Mouse (Mus musculus): ENCODE results near the gene Rflnb.

The Rflnb gene

GRCm38 (mm10) chr11:76027139-76028071 lies at the start of gene Rflnb:
Rflnb (minus strand) TSS chr11:76027782.
- DNase-seq (ENCODE audit: low read depth, low spot score), result peak; percentile 67

DNA sequence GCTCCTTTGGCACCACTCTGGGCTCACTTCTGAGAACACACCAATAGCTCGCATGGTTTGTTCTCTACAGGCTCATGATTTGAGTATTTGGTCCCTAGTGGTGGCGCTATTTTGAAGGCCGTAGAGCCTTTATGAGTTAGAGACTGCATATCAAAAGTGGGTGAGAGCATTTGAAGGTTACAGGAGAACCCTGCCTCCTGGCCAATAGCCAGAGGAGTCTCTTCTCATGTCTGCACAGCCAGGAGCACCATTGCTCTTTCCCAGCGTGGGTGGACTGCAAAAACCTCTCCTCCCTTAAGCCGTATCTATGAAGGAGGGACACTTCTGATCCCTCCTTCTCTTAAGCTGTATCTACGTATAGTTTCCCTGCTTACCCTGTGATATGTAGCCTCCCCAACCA lies 49.8 kb upstream of the Rflnb start:
- no peak for DNase-seq (ENCODE audit: low read depth, low spot score)

DNA sequence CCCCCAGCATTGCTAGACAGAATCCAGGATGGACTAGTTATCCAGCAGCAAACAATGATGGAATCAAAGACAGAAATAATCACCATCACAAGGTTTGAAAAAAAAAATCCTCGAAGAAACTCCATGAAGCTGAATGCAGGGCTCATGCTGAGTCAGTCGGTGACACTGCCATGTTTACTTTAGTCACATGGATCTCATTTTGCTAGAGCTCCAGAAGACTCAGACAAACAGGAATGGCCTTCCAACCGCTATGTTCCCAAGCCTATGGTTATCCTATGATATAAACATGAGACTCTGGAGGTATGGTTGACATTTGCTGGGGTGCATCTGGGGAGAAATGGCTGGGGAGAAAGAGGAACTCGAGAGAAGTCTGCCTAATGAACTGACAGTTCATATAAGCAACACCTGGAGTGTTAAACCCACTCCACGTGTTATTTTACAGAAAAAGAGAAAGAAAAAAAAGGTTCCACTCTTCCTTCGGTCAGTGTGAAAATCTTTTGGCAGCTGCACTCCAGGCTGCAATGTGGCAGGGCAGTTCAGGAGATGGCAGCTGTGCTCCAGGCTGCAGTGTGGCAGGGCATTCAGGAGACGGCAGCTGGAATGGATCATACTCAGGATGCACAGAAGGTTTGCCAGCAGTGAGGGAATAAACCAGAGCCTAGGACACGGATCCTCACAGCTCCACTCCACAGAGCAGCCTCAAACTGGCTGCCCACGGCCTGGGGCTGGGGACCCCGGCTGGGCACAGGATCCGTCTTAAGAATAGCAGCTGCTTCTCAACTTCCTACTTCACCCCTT lies 46.9 kb upstream of the Rflnb start:
- DNase-seq (ENCODE audit: low read depth, low spot score), result no peak

- DNase-seq (ENCODE audit: low read depth, low spot score), result no peak
Observed at GRCm38 (mm10) chr11:76069816-76070215, 42.2 kb upstream of the Rflnb start.

DNA sequence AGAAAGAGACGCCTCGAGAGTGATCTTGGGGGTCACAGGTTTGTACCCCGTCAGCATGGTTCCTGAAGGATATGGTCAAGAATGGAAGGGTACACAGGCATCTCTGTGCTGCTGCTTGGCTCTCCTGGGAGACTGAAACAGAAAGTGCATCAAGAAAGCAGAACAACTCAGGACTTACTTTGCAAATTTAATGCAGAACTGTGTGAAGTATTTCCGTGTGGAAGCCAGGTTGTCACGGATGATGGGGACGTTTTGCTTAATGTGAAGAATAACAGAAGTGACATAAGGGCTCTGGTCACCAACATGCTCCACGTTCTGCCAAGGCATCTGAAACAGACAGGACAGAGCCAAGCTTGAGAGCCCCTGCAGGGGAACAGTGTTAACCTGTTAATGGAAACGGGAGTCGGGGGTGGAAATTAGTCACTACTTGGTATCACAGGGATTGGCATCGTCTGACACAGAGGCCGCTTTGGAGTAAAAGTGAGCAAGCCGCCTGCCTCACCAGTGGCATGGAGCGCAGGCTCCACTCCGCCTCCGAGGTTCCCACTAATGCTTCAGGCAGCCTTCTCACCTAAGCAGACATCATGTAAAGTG lies 39.1 kb upstream of the Rflnb start:
- DNase-seq (ENCODE audit: low read depth, low spot score), result no peak

DNA sequence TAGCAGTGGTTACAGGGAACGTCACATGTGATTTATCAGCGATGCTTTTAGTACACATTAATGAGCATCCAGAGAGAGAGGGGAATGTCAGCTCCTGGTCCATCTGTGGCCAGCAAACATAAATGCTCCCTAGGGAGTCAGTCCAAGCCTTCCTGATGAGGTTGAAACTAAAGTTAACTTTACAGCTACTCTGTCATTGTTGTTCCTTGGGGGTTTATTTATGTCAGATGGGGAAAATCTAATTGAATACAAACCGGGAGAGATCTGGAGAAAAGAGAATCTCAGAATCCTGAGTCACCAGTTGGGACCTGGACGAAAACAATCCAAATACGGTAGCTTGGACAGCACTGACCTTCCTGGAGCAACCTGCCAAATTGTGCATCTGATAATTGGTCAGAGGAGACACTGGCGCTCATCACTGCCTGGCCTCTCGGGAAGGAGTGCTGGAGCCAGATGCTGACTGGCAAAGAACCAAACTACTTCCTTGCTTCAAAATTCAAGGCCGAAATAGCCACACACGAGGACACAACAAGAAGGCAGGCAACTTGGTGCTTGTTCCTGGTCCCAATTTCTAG lies 38.0 kb upstream of the Rflnb start:
- no peak for DNase-seq (ENCODE audit: low read depth, low spot score)

GRCm38 (mm10) chr11:76064411-76064810 lies 36.8 kb upstream of the Rflnb start:
- DNase-seq (ENCODE audit: low read depth, low spot score), result peak; percentile 33

- DNase-seq (ENCODE audit: low read depth, low spot score), result no peak
Observed at GRCm38 (mm10) chr11:76060906-76061305, 33.3 kb upstream of the Rflnb start.

GRCm38 (mm10) chr11:76059971-76060370 lies 32.4 kb upstream of the Rflnb start:
- DNase-seq (ENCODE audit: low read depth, low spot score), result no peak

DNA sequence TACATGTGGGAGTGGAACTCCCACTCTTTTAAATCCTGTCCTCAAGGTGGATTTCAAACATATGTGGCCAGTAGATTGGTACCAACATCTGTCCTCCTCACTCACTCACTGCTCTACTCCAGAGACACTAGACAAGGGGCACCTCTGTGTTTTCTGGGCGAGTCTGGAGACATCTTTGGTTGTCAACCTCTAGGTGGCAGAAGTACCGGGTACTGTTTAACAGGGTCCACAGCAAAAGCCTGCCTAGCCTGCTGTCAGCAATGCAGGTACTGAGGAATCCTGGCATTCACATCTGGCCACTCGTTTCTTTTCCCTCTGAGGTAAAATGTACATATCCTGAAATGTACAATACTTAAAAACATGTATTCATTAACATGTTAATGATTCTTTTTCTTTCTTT lies 28.9 kb upstream of the Rflnb start:
- DNase-seq (ENCODE audit: low read depth, low spot score), result peak; percentile 52

- DNase-seq (ENCODE audit: low read depth, low spot score), result no peak
Observed at GRCm38 (mm10) chr11:76052496-76052895, 24.9 kb upstream of the Rflnb start.

GRCm38 (mm10) chr11:76050967-76051512 lies 23.5 kb upstream of the Rflnb start:
- peak; percentile 10 for DNase-seq (ENCODE audit: low read depth, low spot score)

- peak; percentile 25 for DNase-seq (ENCODE audit: low read depth, low spot score)
Observed at GRCm38 (mm10) chr11:76050509-76050908, 22.9 kb upstream of the Rflnb start.

DNA sequence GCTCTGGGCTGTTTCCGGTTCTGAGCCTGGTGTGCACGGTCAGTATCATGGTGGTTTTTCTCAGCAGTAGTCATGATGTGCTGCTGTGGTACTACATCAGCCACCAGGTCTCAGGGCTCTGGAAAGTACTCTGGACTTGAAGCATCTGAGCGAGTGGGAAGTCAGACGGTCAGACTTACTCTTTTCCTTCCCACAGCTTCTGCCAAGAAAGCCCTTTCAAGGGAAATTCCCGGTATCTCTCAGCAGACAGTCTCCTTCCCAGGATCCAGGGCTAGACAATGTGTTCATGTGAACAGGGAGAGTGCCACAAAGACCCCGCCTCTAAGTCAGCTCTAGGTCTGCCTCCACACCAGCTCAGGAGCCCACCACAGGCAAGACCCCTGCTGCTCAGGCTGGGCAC lies 17.8 kb upstream of the Rflnb start:
- DNase-seq (ENCODE audit: low read depth, low spot score), result no peak

- no peak for DNase-seq (ENCODE audit: low read depth, low spot score)
Observed at GRCm38 (mm10) chr11:76044468-76044867, 16.9 kb upstream of the Rflnb start.

DNA sequence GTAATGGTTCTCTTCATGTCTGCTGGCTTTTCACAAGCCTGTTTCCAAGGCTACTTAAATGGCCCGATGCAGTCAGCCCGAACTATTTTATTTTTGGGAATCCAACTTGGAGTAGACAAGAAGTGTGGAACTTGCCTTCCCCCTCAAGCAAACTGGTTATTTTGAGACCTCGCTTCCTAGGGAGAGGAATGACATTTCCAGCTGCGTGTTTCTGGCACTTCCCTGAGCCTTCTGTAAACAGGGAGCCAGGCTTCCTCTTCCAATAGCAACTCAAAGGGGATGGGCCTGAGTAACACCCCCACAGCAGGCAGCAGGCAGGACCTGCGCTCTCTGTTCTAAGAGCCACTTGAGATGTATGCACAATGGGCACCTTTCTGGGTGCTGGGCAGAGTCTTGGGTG lies 15.3 kb upstream of the Rflnb start:
- no peak for DNase-seq (ENCODE audit: low read depth, low spot score)

DNA sequence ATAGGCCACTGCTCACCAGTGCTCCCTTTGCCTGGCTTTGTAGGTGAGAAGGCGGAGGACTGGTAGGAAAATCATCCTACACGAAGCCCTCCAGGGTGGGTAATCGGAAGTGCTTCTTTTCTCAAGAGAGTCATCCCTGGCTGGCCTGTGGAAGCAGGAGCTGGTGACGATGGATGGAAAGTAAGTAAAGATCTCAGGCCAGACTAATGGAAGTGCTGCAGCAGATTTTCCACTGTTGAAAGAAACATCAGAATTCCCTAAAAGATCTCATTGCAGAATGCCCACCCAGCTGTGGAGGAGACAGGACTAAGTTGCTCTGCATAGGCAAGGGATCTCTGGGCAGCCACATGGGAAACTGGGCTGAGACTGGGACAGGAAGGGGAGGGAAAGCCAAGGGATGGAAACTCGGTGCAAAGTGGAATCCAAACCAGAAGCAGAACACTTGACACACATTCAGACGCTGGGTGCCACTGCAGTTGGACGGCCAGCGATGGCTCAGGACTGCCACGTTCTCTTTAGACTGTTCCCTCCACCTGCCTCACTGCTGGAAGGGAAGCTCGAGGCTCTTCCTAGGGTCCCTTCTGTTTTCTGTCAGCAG lies 14.6 kb upstream of the Rflnb start:
- no peak for DNase-seq (ENCODE audit: low read depth, low spot score)

GRCm38 (mm10) chr11:76040761-76041376 lies 13.3 kb upstream of the Rflnb start:
- no peak for DNase-seq (ENCODE audit: low read depth, low spot score)

DNA sequence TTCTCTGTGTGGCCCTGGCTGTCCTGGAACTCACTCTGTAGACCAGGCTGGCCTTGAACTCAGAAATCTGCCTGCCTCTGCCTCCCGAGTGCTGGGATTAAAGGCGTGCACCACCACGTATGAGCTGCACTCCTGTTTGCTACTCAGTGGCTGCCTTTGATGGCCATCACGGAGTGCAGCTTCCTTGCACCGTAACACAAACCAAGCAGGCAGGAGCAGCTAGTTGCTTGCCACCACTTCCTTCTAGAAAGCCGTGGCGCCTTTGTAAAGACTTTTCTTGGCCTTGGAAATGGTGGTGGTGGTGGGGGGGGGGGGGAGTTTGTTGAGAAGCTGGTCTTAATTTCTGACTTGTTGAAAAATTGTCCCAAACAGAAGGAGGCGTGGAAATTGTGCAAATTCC lies 12.5 kb upstream of the Rflnb start:
- DNase-seq (ENCODE audit: low read depth, low spot score), result no peak

DNA sequence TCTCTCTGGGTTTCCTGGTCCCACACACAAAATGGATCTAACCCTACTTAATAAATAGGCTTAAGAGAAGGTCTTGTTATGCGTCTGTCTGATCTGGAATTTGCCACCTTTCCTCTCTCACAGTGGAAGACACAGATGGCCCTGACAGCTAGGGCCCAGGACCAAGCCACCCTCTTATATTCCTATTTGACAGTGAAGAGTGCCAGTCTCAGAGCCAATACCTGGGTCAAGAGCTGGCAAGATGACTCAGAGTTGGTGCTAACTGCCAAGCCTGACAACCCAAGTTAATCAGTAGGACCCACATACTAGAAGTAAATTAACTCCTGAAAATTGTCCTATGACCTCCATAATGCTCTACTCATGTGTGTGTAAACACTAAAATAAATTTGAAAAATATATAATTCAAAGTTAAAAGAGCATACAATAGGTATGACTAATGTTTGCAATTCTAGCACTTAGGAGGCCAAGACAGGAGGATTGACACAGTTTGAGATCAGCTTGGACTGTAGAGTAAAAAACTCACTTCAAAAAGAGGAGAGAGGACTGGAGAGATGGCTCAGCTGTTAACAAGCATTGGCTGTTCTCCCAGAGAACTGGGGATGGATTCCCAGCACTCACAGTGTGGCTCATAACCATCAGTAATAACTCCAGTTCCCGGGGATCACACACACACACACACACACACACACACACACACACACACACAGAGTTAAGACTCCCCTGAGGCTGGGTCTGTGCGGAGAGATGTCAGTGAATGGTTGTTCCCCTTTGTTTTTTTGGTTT lies 11.9 kb upstream of the Rflnb start:
- no peak for DNase-seq (ENCODE audit: low read depth, low spot score)
